In the genomic region with DNA sequence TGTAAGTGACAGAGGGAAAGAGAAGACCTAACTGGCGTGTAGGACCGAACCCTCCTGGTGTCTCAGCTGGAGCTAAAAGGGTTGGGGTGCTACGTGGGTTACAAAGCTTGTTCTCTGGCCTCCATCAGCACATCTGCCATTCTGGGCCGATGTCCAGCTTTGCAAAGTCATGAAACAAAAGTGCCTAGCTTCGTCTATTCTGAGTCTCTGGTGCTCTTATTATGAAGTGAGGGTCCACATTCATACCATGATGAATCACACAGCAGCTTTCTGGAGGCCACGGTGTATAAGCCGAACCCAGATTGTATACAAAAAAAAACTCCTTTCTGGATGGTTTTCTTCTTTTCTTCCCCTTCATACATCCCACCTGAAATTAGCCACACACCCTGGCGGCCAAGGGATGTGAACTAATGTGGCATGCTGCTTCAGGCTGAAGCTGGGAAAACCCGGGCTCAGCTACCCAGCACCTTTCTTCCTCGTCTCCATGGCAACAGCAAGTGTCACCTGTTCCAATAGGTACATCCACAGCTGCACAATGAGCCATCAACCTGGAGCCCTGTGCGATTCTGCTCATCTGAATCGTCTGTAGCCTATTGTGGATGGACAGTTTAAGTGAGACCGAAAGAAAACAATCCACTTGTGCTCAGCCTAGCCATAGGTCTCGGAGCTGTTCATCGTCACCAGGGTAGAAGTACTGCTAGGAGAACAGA, we compare ENCODE assay signal across 11 mouse cellular contexts.
A peak's percentile ranks its signal among the peaks of the same experiment; 100 is the strongest.
DNase-seq lines count a peak whose midpoint lies in the region; ATAC-seq lines count a peak whose summit lies in the region.
"Had no signal": no experiment of that assay in that cellular context is flagged by ENCODE, and none has a peak within 500 bp of the region (broad histone marks: within the 10 kb centered on the region; RNA-seq: fewer than 3 reads in every experiment).

No protein-coding gene starts in this region.

- H3K9me3 ChIP-seq in hindbrain, embryonic 14.5 days (ENCODE audit: control insufficient read depth, low read length), result no peaks in the 10 kb centered on the region
- H3K9me3 ChIP-seq in hindbrain, embryonic 10.5 days, result no peaks in the 10 kb centered on the region
- H3K9me3 ChIP-seq in hindbrain, embryonic 16.5 days (ENCODE audit: control insufficient read depth, low read length), result no peaks in the 10 kb centered on the region
- H3K9me3 ChIP-seq: embryonic facial prominence, embryonic 15.5 days; midbrain, embryonic 12.5 days had no signal

- no peak overlapping the region for H3K4me2 ChIP-seq in hindbrain, embryonic 14.5 days (replicated peaks)
- no peak overlapping the region for H3K4me2 ChIP-seq in hindbrain, embryonic 16.5 days (ENCODE audit: low read length)
- H3K4me2 ChIP-seq: embryonic facial prominence, embryonic 15.5 days; liver, embryonic 15.5 days; midbrain, embryonic 12.5 days had no signal

- no peak overlapping the region for H3K9ac ChIP-seq in hindbrain, embryonic 14.5 days
- no peak overlapping the region for H3K9ac ChIP-seq in hindbrain, embryonic 16.5 days (ENCODE audit: low read depth, low read length)
- H3K9ac ChIP-seq: embryonic facial prominence, embryonic 15.5 days; liver, embryonic 15.5 days; midbrain, embryonic 12.5 days had no signal

- peak overlapping the region; percentile 47 for H3K27ac ChIP-seq in hindbrain, embryonic 14.5 days
- no peak overlapping the region for H3K27ac ChIP-seq in hindbrain, embryonic 10.5 days
- peak overlapping the region; percentile 4 for H3K27ac ChIP-seq in hindbrain, embryonic 16.5 days (ENCODE audit: low read depth, low read length)
- H3K27ac ChIP-seq: embryonic facial prominence, embryonic 15.5 days; liver, embryonic 15.5 days; midbrain, embryonic 12.5 days had no signal

- H3K27me3 ChIP-seq in hindbrain, embryonic 14.5 days (ENCODE audit: control insufficient read depth, insufficient read depth, low read length), result no peaks in the 10 kb centered on the region
- no peaks in the 10 kb centered on the region for H3K27me3 ChIP-seq in hindbrain, embryonic 10.5 days (ENCODE audit: insufficient read depth, poor library complexity, severe bottlenecking)
- H3K27me3 ChIP-seq in hindbrain, embryonic 16.5 days (replicated peaks; ENCODE audit: control insufficient read depth, insufficient read depth, low read length), result no peaks in the 10 kb centered on the region
- H3K27me3 ChIP-seq: embryonic facial prominence, embryonic 15.5 days; liver, embryonic 15.5 days; midbrain, embryonic 12.5 days had no signal

- peaks cover 4% of the 10 kb centered on the region; the same call in 1 of the 2 replicates for H3K4me1 ChIP-seq in hindbrain, embryonic 14.5 days (replicated peaks; ENCODE audit: control insufficient read depth, insufficient read depth, low read length)
- 0 out of 2 replicates have a peak, but pooled peaks cover 3% of the 10 kb centered on the region for H3K4me1 ChIP-seq in hindbrain, embryonic 10.5 days (replicated peaks)
- no peaks in the 10 kb centered on the region; the same call in 1 of the 2 replicates for H3K4me1 ChIP-seq in hindbrain, embryonic 16.5 days (ENCODE audit: control insufficient read depth, insufficient read depth, low read depth, low read length)
- H3K4me1 ChIP-seq: embryonic facial prominence, embryonic 15.5 days; liver, embryonic 15.5 days; midbrain, embryonic 12.5 days had no signal

- ATAC-seq in hindbrain, embryonic 14.5 days (ENCODE audit: low FRiP score), result no peak
- ATAC-seq in hindbrain, embryonic 16.5 days, result peak; percentile 90

- peak; percentile 61 for DNase-seq in hindbrain, embryonic 14.5 days (ENCODE audit: low spot score)
- DNase-seq in hindbrain, embryonic 10.5 days (ENCODE audit: low spot score), result no peak
- peak; percentile 11 for DNase-seq in retina, postnatal 1 day
- no peak for DNase-seq in retina, embryonic 14.5 days (ENCODE audit: low spot score)
- DNase-seq in gastrocnemius, postnatal 4 days (ENCODE audit: low spot score in 2 of 2), result no peak
- DNase-seq in adrenal gland, postnatal 4 days (ENCODE audit: low spot score in 2 of 2), result no peak
- DNase-seq: cerebellum, adult 8-10 months had no signal

- H3K4me3 ChIP-seq in hindbrain, embryonic 14.5 days (replicated peaks; ENCODE audit: low read length), result no peak overlapping the region
- no peak overlapping the region for H3K4me3 ChIP-seq in hindbrain, embryonic 10.5 days
- no peak overlapping the region for H3K4me3 ChIP-seq in hindbrain, embryonic 16.5 days (ENCODE audit: low read length)
- H3K4me3 ChIP-seq: embryonic facial prominence, embryonic 15.5 days; liver, embryonic 15.5 days; midbrain, embryonic 12.5 days had no signal

- WGBS in hindbrain, embryonic 14.5 days, result 58% methylated on average over 15 of the region's 15 CpGs
- 86% methylated on average over 15 of the region's 15 CpGs for WGBS in hindbrain, embryonic 10.5 days
- WGBS in hindbrain, embryonic 16.5 days, result 56% methylated on average over 15 of the region's 15 CpGs

- no peaks in the 10 kb centered on the region for H3K36me3 ChIP-seq in hindbrain, embryonic 14.5 days (replicated peaks; ENCODE audit: control insufficient read depth, insufficient read depth)
- H3K36me3 ChIP-seq in hindbrain, embryonic 10.5 days, result no peaks in the 10 kb centered on the region
- H3K36me3 ChIP-seq in hindbrain, embryonic 16.5 days (ENCODE audit: control insufficient read depth, insufficient read depth, low read length), result no peaks in the 10 kb centered on the region
- H3K36me3 ChIP-seq: embryonic facial prominence, embryonic 15.5 days; liver, embryonic 15.5 days; midbrain, embryonic 12.5 days had no signal

Comparison
In these comparisons a context has a peak if more than half of its experiments do, and no peak if none do; other contexts are left out.
1. DNase-seq: peak in hindbrain, embryonic 14.5 days (single experiment) and retina, postnatal 1 day (single experiment); none in hindbrain, embryonic 10.5 days (single experiment), retina, embryonic 14.5 days (single experiment), gastrocnemius, postnatal 4 days (0 of 2) and adrenal gland, postnatal 4 days (0 of 2).